Mouse (Mus musculus) liver, postnatal 0 days (tissue): ENCODE data around the gene 1810037I17Rik.

Experiments
- CTCF ChIP-seq: sonication (generic); IDR thresholded peaks from 2 replicates; pipeline ENCODE4 v1.5.1; 2016; ENCODE audit warnings: antibody characterized with exemption, low read depth
- EP300 ChIP-seq: IDR thresholded peaks from 2 replicates; pipeline ENCODE4 v1.6.1; 2016; ENCODE audit warnings: antibody characterized with exemption, low read depth, mild to moderate bottlenecking

GRCm38 (mm10) chr3:122898254-122898653 lies 25.7 kb upstream of the 1810037I17Rik start:
- TF ChIP-seq CTCF (no peak), EP300 (no peak)
